Mouse (Mus musculus): ENCODE measurements around the gene Mrpl19.

The Mrpl19 gene

GRCm38 (mm10) chr6:81965296-81966067 is at the start of gene Mrpl19:
Mrpl19 (minus strand) TSS chr6:81965958.
- peak; percentile 87 to 98 for DNase-seq (ENCODE audit: low spot score in 2 of 2)

GRCm38 (mm10) chr6:82012392-82012791 is 46.6 kb upstream of the Mrpl19 start:
- DNase-seq (ENCODE audit: low spot score in 2 of 2): no peak

DNA sequence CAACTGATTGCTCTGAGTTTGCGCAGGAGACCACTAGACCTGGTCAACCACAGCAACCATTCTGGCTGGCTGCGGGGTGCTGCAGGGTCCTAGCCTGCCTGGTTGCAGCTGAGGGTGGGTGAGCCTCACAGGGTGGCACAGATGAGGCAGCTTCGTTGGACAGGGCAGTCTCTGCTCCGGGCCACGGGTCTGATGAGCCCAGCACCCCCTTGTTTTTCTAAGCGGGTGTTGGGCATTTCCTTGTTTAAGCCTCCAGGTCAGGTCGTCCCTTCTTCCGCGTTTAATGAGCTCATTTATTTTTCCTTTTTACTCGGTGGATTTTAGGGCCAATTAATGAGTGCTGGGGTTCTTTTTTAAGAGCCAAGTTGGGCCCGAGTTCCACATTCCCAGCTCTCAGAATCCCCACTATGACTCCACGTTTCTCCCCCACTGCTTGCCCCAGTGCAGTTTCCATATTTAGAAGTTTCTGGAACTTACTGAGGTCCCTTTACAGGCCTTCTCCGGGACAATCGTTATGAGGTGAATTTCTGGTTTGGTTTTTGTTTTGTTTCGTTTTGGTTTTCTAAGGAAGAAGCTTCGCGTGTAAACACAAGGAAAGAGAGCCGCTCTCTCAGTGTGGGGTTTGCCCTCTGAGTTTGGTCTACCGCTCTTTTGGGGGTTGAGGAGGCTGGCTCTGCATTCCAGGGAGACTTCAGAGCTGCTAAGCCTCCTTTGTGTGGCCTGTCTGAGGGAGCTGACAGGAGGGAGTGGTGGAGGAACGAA is 24.5 kb upstream of the Mrpl19 start:
- no peak for DNase-seq (ENCODE audit: low spot score in 2 of 2)

DNA sequence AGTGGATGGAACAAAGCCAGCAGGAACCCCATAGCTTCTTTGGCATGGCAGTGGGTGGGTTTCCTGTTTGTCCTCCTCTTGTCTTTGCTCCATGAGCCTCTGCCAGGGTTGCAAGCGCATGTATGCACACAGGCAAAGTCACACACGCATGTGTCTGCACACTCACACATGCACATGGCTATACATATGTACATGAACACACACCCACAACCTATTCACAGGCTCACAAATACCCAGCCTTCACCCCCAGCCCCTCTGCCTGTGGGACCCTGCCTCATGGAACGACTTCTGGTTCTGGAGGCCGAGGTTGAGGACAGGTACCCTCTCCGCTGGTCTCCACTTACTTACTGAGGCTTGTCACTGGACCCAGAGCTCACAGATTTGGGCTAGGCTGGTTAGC is 22.6 kb upstream of the Mrpl19 start:
- DNase-seq (ENCODE audit: low spot score in 2 of 2): no peak

- no peak for DNase-seq (ENCODE audit: low spot score in 2 of 2)
Observed at GRCm38 (mm10) chr6:81987580-81987979, 21.8 kb upstream of the Mrpl19 start.

GRCm38 (mm10) chr6:81987010-81987409 is 21.3 kb upstream of the Mrpl19 start:
- DNase-seq (ENCODE audit: low spot score in 2 of 2): peak; percentile 67 to 73

GRCm38 (mm10) chr6:81986599-81986998 is 20.8 kb upstream of the Mrpl19 start:
- no peak for DNase-seq (ENCODE audit: low spot score in 2 of 2)

DNA sequence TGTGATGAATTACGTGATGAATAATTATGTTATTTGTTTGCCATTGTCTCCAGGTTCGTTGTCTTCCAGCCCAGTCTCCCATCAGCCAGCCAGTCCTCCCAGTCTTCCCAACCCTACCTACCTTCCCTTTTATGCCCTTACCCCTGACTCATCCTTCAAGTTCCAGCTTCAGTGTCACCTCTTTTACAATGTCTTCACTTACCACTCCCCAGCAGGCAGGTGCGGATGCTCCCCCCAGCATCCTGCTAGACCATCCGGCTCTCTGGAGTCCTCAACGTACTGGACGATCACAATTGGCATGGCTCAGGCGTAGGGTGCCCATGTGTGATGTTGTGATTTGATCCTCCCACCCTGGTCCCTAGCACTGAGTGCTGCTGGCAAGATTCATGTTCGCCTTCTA is 20.4 kb upstream of the Mrpl19 start:
- no peak for DNase-seq (ENCODE audit: low spot score in 2 of 2)

DNA sequence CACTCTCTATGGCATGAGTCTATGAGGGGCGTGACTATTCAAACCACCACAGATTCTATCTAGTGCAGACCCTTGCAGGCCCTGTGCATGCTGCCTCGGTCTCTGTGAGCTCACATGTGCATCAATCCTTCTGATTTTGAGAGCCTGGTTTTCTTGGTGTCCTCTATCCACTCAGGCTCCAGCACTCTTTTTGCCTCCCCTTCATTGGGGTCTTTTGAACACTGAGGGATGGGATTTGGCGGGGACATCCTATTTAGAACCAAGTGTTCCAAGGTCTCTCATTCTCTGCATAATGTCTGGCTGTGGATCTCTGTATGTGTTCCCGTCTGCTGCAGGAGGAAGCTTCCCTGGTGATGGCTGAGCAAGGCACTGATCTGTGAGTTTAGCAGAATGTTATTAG is 13.5 kb upstream of the Mrpl19 start:
- no peak for DNase-seq (ENCODE audit: low spot score in 2 of 2)

GRCm38 (mm10) chr6:81975971-81976621 is 10.3 kb upstream of the Mrpl19 start:
- peak; percentile 52 to 60 for DNase-seq (ENCODE audit: low spot score in 2 of 2)

GRCm38 (mm10) chr6:81972595-81972994 is 6.8 kb upstream of the Mrpl19 start:
- no peak for DNase-seq (ENCODE audit: low spot score in 2 of 2)

DNA sequence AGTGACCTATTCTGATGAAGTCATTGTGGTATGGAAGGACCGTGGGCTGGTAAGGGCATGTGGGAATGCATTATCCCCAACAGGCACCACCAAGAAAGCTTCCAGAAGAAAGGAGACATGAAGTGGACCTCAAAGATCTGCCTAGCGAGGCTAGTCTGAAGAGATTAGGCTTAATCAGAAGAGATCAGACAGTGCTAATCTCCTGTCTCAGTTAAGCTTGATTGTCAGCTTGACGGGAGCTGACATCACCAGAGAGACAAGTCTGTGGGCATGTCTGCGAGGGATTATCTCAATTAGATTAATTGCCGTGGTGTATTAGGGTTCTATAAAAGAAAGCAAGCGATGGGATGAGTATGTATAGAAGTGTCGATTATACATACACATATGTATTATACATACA is 5.4 kb upstream of the Mrpl19 start:
- no peak for DNase-seq (ENCODE audit: low spot score in 2 of 2)

GRCm38 (mm10) chr6:81966068-81966544 is 348 bp upstream of the Mrpl19 start:
- DNase-seq (ENCODE audit: low spot score in 2 of 2): no peak

DNA sequence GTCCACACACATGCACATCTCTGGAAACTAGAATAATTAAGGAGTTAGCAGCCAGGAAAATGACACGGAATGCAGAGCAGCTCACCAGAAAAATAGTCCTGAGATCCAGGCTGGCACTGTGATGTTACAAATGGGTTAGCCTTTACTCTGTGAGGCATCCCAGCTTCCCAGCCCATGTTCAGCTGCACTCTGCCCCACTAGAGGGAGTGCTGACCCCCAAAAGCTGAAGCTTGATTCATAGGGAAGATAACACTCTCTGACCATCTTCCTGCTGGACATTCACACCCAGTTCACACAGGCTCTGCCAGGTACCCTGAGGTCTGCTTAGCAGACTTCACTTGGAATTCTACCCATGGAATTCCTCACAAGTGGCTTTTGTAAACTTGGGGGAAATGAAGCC is 5.5 kb downstream of the Mrpl19 start:
- DNase-seq (ENCODE audit: low spot score in 2 of 2): no peak

DNA sequence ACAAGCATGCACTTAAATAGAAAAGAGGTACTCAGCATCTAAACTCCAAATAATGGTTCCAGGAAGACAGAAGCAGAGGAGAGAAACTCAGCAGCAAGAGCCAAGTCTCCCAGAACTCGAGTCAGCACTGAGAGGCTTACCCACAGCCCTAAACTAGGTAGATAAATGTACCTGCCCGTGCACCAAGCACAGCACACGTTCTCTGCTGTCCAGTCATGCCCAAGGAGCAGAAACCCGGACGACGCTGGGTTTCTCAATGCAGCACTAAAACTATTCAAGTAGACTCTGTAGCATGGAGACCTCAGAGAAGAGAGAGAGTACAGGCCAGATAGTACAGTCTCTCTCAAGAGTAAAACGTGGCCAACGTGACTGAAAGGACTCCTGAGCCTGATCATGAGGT is 5.9 kb downstream of the Mrpl19 start:
- DNase-seq (ENCODE audit: low spot score in 2 of 2): no peak

DNA sequence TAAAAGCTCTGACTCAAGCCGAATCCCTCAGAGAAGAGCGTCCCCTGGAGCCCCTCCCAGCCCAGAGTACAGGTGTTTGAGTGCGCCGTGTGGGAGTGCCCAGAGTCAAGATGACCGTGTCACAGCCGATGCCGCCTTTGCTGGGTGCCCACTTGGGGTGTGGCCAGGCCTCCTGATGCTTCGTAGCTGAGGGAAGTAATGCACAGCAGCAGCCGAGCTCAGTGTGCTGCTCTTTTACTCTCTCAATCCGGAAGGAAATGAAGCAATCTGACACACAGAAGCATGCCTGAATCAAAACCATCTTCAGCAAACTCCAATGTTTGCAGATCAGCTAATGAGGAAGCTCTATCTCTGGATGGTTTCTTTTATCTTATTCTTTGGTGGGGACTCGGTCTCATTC is 7.8 kb downstream of the Mrpl19 start:
- no peak for DNase-seq (ENCODE audit: low spot score in 2 of 2)

GRCm38 (mm10) chr6:81956399-81956798 is 9.4 kb downstream of the Mrpl19 start:
- DNase-seq (ENCODE audit: low spot score in 2 of 2): no peak

- DNase-seq (ENCODE audit: low spot score in 2 of 2): no peak
Observed at GRCm38 (mm10) chr6:81955133-81955532, 10.6 kb downstream of the Mrpl19 start.

DNA sequence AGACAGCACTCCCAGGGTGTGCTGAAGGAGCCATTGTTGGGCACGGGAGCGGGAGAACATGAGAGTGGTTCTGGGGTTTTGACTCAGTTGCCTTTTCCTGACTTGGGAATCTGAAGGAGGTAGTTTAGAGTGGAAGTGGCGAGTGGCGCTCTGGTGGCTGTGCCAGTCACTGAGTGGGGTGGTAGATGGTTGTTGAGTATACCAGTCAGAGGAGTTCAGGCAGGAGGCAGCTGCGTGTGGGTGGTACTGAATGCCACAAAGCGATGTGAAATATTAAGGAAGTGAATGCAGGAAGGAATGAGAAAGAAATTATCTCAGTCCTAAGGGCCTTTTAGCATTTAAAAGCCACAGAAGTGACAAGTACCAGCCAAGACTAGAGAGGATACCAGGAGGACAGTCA is 18.9 kb downstream of the Mrpl19 start:
- DNase-seq (ENCODE audit: low spot score in 2 of 2): no peak

- DNase-seq (ENCODE audit: low spot score in 2 of 2): no peak
Observed at GRCm38 (mm10) chr6:81944432-81944831, 21.3 kb downstream of the Mrpl19 start.

- DNase-seq (ENCODE audit: low spot score in 2 of 2): no peak
Observed at GRCm38 (mm10) chr6:81943281-81943680, 22.5 kb downstream of the Mrpl19 start.

GRCm38 (mm10) chr6:81941718-81942117 is 24.0 kb downstream of the Mrpl19 start:
- DNase-seq (ENCODE audit: low spot score in 2 of 2): no peak

GRCm38 (mm10) chr6:81933281-81933680 is 32.5 kb downstream of the Mrpl19 start:
- no peak for DNase-seq (ENCODE audit: low spot score in 2 of 2)
